Mouse (Mus musculus) liver, embryonic 11.5 days (tissue): Measurements from ENCODE around the gene Lgr6. TPM values are rescaled to one million over a fixed set of nuclear protein-coding genes. Genes with fewer than 3 reads are reported as not detected.

Experiments used
- ATAC-seq: fragments of 200-750 bp; cut with Nextera tagmentation; replicated peaks from 2 replicates; pipeline ENCODE4 v1.8.0; 2017; ENCODE audit warnings: moderate number of reproducible peaks, mild to moderate bottlenecking, moderate TSS enrichment, moderate library complexity; ENCODE audit not compliant: low FRiP score
- DNase-seq: peaks from one replicate; pipeline ENCODE4 v3.0.0-alpha.2; 2017; ENCODE audit warnings: low spot score
- H3K27ac ChIP-seq: fragments of 300-500 bp; sonication (generic); 2 replicates; pipeline ENCODE4 v1.5.1; 2014; ENCODE audit warnings: mild to moderate bottlenecking, low read depth, low read length, control low read depth
- H3K27me3 ChIP-seq: fragments of 300-500 bp; sonication (generic); replicated peaks from 2 replicates; pipeline ENCODE4 v1.6.1; 2014; ENCODE audit warnings: low read length, mixed read lengths; ENCODE audit not compliant: control insufficient read depth, insufficient read depth
- H3K36me3 ChIP-seq: fragments of 300-500 bp; sonication (generic); 2 replicates; pipeline ENCODE4 v1.6.1; 2014; ENCODE audit warnings: mild to moderate bottlenecking, low read length, moderate library complexity, mixed read lengths; ENCODE audit not compliant: control insufficient read depth, insufficient read depth
- H3K4me1 ChIP-seq: fragments of 300-500 bp; sonication (generic); replicated peaks from 2 replicates; pipeline ENCODE4 v1.6.1; 2014; ENCODE audit warnings: low read length, mixed read lengths; ENCODE audit not compliant: control insufficient read depth, insufficient read depth
- H3K4me2 ChIP-seq: fragments of 300-500 bp; sonication (generic); 2 replicates; pipeline ENCODE4 v1.6.1; 2014; ENCODE audit warnings: mild to moderate bottlenecking, control low read depth, moderate library complexity
- H3K4me3 ChIP-seq: fragments of 300-500 bp; sonication (generic); 2 replicates; pipeline ENCODE4 v1.5.1; 2014; ENCODE audit warnings: low read depth, low read length, control low read depth
- H3K9ac ChIP-seq: fragments of 300-500 bp; sonication (generic); 2 replicates; pipeline ENCODE4 v1.6.1; 2014; ENCODE audit warnings: low read depth, low read length, control low read depth
- H3K9me3 ChIP-seq: fragments of 300-500 bp; sonication (generic); 2 replicates; pipeline ENCODE4 v1.6.1; 2016; ENCODE audit warnings: low read length, inconsistent platforms, mixed read lengths; ENCODE audit not compliant: control insufficient read depth
- WGBS: fragments of 180-500 bp; shearing (Covaris S2); extraction: QIAGEN DNeasy Blood & Tissue Kit; methylation state at CpG from one replicate; pipeline ENCODE4 v1.1.7; 2014; 5-methylcytosine and 5-hydroxymethylcytosine counted together
- polyA plus RNA-seq: library from polyadenylated mRNA; unstranded; fragments of >200 nt; fragmentation: Nextera tagmentation; extraction: Ambion mirVana; gene quantifications from 2 replicates; pipeline ENCODE4 v1.2.1, GENCODE M21; 2014

Lgr6 gene
- polyA plus RNA-seq, 1 experiment from 2014 or later, result 0.48 TPM

DNA sequence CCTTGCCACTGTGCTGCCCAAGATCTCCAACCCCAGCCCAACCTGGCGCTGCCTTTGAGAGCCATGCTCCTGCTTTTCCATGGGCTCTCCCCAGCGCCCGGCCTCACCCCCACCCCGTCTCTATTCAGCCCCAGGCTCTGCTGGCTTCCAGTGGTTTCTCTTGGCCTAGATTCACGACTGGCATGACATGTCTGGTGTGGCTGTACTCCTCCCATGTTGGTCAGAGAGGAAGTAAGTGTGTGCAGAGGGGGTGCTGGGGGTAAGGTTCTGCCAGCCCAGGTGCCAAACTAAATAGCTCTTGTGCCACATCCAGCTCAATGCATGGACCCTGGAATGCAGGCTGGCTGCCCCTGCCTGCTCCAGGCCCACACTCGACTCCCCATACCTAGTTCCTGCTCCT, 44.9 kb downstream of the Lgr6 start:
- no peaks in the 10 kb centered on the region for H3K36me3 ChIP-seq
- ATAC-seq (no peak), DNase-seq (no peak)
- no peak overlapping the region for H3K4me2 ChIP-seq
- H3K9me3 ChIP-seq, result no peaks in the 10 kb centered on the region; the same call in 1 of the 2 replicates
- H3K27me3 ChIP-seq, result no peaks in the 10 kb centered on the region
- H3K4me1 ChIP-seq, result no peaks in the 10 kb centered on the region
- no peak overlapping the region for H3K9ac ChIP-seq
- no peak overlapping the region for H3K4me3 ChIP-seq
- H3K27ac ChIP-seq, result no peak overlapping the region
- 65% methylated on average over 6 of the region's 6 CpGs for WGBS

DNA sequence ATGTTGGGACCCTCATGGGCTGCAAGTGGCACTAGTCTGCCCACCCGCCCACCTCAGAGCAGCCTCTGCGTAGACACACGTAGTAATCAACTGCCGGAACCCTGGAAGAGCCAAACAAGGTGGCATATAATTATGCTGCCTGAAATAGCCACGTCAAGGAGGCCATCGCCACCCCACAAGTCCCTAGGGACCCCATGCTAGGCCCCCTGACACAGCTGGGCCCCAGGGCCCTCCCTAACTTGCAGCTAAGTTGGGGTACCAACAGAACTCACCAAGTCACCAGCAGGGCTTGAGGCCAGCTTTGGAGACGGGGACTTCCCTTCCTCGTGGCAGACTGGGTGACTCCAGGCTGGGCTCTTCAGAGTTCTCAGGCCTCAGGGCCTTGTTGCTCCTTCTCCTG, 48.2 kb downstream of the Lgr6 start:
- Histone ChIP-seq H3K9me3 (no peaks in the 10 kb centered on the region), H3K4me3 (no peak overlapping the region), H3K4me2 (no peak overlapping the region), H3K9ac (no peak overlapping the region), H3K4me1 (no peaks in the 10 kb centered on the region), H3K36me3 (no peaks in the 10 kb centered on the region), H3K27ac (no peak overlapping the region), H3K27me3 (no peaks in the 10 kb centered on the region)
- 79% methylated on average over 8 of the region's 8 CpGs for WGBS
- no peak for DNase-seq
- no peak for ATAC-seq

DNA sequence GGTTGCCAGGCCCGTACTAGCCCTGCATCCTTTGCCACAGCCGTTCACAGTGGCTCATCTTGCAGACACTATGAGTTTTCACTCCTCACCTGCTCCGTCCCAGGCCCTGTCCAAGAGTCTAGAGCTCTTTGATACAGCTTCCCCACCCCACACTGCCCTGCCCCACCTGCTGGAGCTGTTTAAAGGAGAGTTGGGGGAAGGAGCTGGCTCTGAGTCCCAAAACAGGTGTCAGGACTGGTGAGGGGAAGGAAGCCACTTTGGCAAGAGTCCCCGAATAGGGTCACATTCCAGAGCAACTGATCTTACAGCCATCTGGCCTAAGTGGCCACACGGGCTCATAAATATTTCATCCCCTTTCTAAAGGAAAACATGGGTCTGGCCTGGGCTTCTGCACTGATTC, 51.0 kb downstream of the Lgr6 start:
- Histone ChIP-seq H3K27ac (no peak overlapping the region), H3K27me3 (no peaks in the 10 kb centered on the region), H3K36me3 (no peaks in the 10 kb centered on the region), H3K4me3 (no peak overlapping the region), H3K9me3 (no peaks in the 10 kb centered on the region), H3K4me1 (no peaks in the 10 kb centered on the region), H3K9ac (no peak overlapping the region), H3K4me2 (no peak overlapping the region)
- 75% methylated on average over 5 of the region's 5 CpGs for WGBS
- DNase-seq (no peak), ATAC-seq (no peak)

- no peak overlapping the region for H3K27ac ChIP-seq
- ATAC-seq, result no peak
- 87% methylated on average over 2 of the region's 2 CpGs for WGBS
These were observed 60.6 kb downstream of the Lgr6 start for GRCm38 (mm10) chr1:135044439-135044838.

GRCm38 (mm10) chr1:135036297-135036696, 68.8 kb downstream of the Lgr6 start:
- no peak overlapping the region for H3K9ac ChIP-seq
- 64% methylated on average over 5 of the region's 5 CpGs for WGBS
- DNase-seq (no peak), ATAC-seq (no peak)
- H3K4me3 ChIP-seq, result no peak overlapping the region
- 0 out of 2 replicates have a peak, but pooled peaks cover 2% of the 10 kb centered on the region for H3K27me3 ChIP-seq
- no peak overlapping the region for H3K27ac ChIP-seq
- no peaks in the 10 kb centered on the region for H3K4me1 ChIP-seq
- no peak overlapping the region for H3K4me2 ChIP-seq
- no peaks in the 10 kb centered on the region for H3K9me3 ChIP-seq
- H3K36me3 ChIP-seq, result no peaks in the 10 kb centered on the region

More at GRCm38 (mm10) chr1:135044439-135044838, 60.6 kb downstream of the Lgr6 start:
- no peak for DNase-seq
- no peaks in the 10 kb centered on the region for H3K36me3 ChIP-seq
- no peak overlapping the region for H3K4me3 ChIP-seq
- H3K9ac ChIP-seq, result no peak overlapping the region
- H3K9me3 ChIP-seq, result no peaks in the 10 kb centered on the region
- H3K4me1 ChIP-seq, result no peaks in the 10 kb centered on the region
- no peaks in the 10 kb centered on the region for H3K27me3 ChIP-seq
- no peak overlapping the region for H3K4me2 ChIP-seq

GRCm38 (mm10) chr1:135032658-135033057, 72.4 kb downstream of the Lgr6 start:
- DNase-seq, result no peak
- no peak overlapping the region for H3K27ac ChIP-seq
- WGBS, result 33% methylated on average over 8 of the region's 8 CpGs
- H3K4me3 ChIP-seq, result no peak overlapping the region
- H3K27me3 ChIP-seq, result no peaks in the 10 kb centered on the region
- H3K36me3 ChIP-seq, result no peaks in the 10 kb centered on the region
- no peak overlapping the region for H3K4me2 ChIP-seq
- H3K9ac ChIP-seq, result no peak overlapping the region
- H3K9me3 ChIP-seq, result no peaks in the 10 kb centered on the region
- H3K4me1 ChIP-seq, result no peaks in the 10 kb centered on the region; the same call in 1 of the 2 replicates
- no peak for ATAC-seq

- Histone ChIP-seq H3K9me3 (no peaks in the 10 kb centered on the region), H3K4me2 (no peak overlapping the region), H3K27me3 (no peaks in the 10 kb centered on the region), H3K27ac (no peak overlapping the region), H3K4me3 (no peak overlapping the region), H3K9ac (no peak overlapping the region), H3K4me1 (no peaks in the 10 kb centered on the region; the same call in 1 of the 2 replicates), H3K36me3 (no peaks in the 10 kb centered on the region)
- DNase-seq, result no peak
- ATAC-seq, result no peak
- 72% methylated on average over 2 of the region's 2 CpGs for WGBS
These were observed 75.0 kb downstream of the Lgr6 start for GRCm38 (mm10) chr1:135030121-135030520.

GRCm38 (mm10) chr1:135026275-135026674, 78.8 kb downstream of the Lgr6 start:
- H3K4me2 ChIP-seq, result no peak overlapping the region
- no peak overlapping the region for H3K27ac ChIP-seq
- WGBS, result 69% methylated on average over 1 of the region's 1 CpGs
- no peaks in the 10 kb centered on the region; the same call in 1 of the 2 replicates for H3K9me3 ChIP-seq
- no peaks in the 10 kb centered on the region for H3K36me3 ChIP-seq
- no peaks in the 10 kb centered on the region; the same call in 1 of the 2 replicates for H3K27me3 ChIP-seq
- H3K4me1 ChIP-seq, result peaks cover 1% of the 10 kb centered on the region; the same call in 1 of the 2 replicates
- H3K9ac ChIP-seq, result no peak overlapping the region
- ATAC-seq, result no peak
- H3K4me3 ChIP-seq, result no peak overlapping the region
- DNase-seq, result no peak

DNA sequence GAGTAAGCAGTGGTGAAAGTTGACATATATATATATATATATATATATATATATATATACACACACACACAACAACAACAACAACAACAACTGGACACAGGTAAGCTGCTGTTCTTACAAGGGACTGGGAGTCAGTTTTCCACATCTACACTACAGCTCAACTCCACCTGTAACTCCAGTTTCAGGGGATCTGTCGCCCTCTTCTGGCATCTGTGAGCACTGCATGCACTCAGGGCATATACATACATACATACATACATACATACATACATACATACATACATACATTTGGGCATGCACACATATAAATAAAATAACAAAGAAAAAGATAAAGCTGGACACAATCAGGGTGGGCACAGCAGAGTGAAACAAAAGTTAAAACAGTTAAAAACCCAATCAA, 81.5 kb downstream of the Lgr6 start:
- no peak for ATAC-seq
- Histone ChIP-seq H3K27me3 (no peaks in the 10 kb centered on the region; the same call in 1 of the 2 replicates), H3K4me1 (0 out of 2 replicates have a peak, but pooled peaks cover 2% of the 10 kb centered on the region), H3K9me3 (no peaks in the 10 kb centered on the region; the same call in 1 of the 2 replicates), H3K9ac (no peak overlapping the region), H3K4me2 (no peak overlapping the region), H3K36me3 (no peaks in the 10 kb centered on the region), H3K27ac (no peak overlapping the region), H3K4me3 (no peak overlapping the region)
- WGBS, result 66% methylated on average over 1 of the region's 1 CpGs
- no peak for DNase-seq
